Mouse (Mus musculus): ENCODE measurements around the gene Ankrd26. TPM values are rescaled to one million over a fixed set of nuclear protein-coding genes. Genes with fewer than 3 reads are reported as not detected.
A peak's percentile ranks its signal among the peaks of the same experiment; 100 is the strongest.
"Not testable (repeated sequence)": the region's sequence is repeated elsewhere in the genome, so short reads cannot be mapped to it uniquely, and the experiment has no call there.

Gene Ankrd26
- total and polyA plus RNA-seq, 2 experiments = 0.77 to 4.0 TPM

GRCm38 (mm10) chr6:118594833-118595680 is 33.0 kb upstream of the Ankrd26 start:
- WGBS = 84% methylated on average over 10 of the region's 10 CpGs
- Histone ChIP-seq H3K27ac (replicated peaks; ENCODE audit: insufficient read depth, low read depth, low read length) (no peak overlapping the region), H3K9ac (ENCODE audit: low read depth, low read length) (no peak overlapping the region), H3K4me3 (ENCODE audit: insufficient read depth, low read depth, low read length) (no peak overlapping the region), H3K27me3 (ENCODE audit: control insufficient read depth, insufficient read depth, low read length) (peaks cover 8% of the 10 kb centered on the region), H3K79me2 (ENCODE audit: control insufficient read depth, insufficient read depth, low read length) (no peaks in the 10 kb centered on the region), H3K36me3 (ENCODE audit: control insufficient read depth, insufficient read depth, low read length) (no peaks in the 10 kb centered on the region), H3K4me1 (ENCODE audit: control insufficient read depth, insufficient read depth, low read length) (no peaks in the 10 kb centered on the region; the same call in 1 of the 2 replicates)
- DNase-seq (ENCODE audit: extremely low read depth, low read depth, low spot score) = no peak
- TF ChIP-seq POLR2A (IDR thresholded peaks at IDR 0.05; ENCODE audit: extremely low read depth, insufficient read depth, low read length) (no peak), CTCF (IDR thresholded peaks at IDR 0.05; ENCODE audit: low read depth, low read length) (no peak)

DNA sequence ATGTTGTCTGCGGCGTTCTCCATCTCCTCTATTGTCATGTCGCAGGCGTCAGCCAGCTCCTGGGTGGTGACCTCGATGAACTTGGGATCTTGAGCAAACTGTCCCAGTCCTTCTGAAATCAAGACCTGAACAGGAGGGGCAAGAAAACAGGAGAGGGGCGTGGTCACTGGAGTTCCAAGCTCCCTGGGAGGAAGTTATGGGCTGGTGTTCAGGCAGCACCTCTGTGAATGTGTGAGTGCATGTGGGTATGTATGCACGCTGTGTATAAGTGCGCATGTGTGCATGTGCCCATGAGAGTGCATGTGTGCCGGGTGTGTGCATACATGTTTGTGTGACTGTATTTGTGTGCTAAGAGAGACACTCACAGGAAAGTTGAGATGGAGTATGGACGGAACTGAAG is 32.0 kb upstream of the Ankrd26 start:
- Histone ChIP-seq H3K27me3 (ENCODE audit: control insufficient read depth, insufficient read depth, low read length) (peaks cover 8% of the 10 kb centered on the region), H3K4me1 (ENCODE audit: control insufficient read depth, insufficient read depth, low read length) (no peaks in the 10 kb centered on the region; the same call in 1 of the 2 replicates), H3K36me3 (ENCODE audit: control insufficient read depth, insufficient read depth, low read length) (no peaks in the 10 kb centered on the region), H3K79me2 (ENCODE audit: control insufficient read depth, insufficient read depth, low read length) (no peaks in the 10 kb centered on the region), H3K9ac (ENCODE audit: low read depth, low read length) (no peak overlapping the region), H3K27ac (replicated peaks; ENCODE audit: insufficient read depth, low read depth, low read length) (no peak overlapping the region), H3K4me3 (ENCODE audit: insufficient read depth, low read depth, low read length) (no peak overlapping the region)
- no peak for TF ChIP-seq CTCF (IDR thresholded peaks at IDR 0.05; ENCODE audit: low read depth, low read length)
- no peak for TF ChIP-seq POLR2A (IDR thresholded peaks at IDR 0.05; ENCODE audit: extremely low read depth, insufficient read depth, low read length)
- no peak for DNase-seq (ENCODE audit: extremely low read depth, low read depth, low spot score)
- 42% methylated on average over 10 of the region's 10 CpGs for WGBS

- Histone ChIP-seq H3K9ac (ENCODE audit: low read depth, low read length) (peak overlapping the region; percentile 44; the same call in 1 of the 2 replicates), H3K27me3 (ENCODE audit: control insufficient read depth, insufficient read depth, low read length) (peaks cover 8% of the 10 kb centered on the region), H3K36me3 (ENCODE audit: control insufficient read depth, insufficient read depth, low read length) (no peaks in the 10 kb centered on the region), H3K4me1 (ENCODE audit: control insufficient read depth, insufficient read depth, low read length) (no peaks in the 10 kb centered on the region; the same call in 1 of the 2 replicates), H3K79me2 (ENCODE audit: control insufficient read depth, insufficient read depth, low read length) (no peaks in the 10 kb centered on the region), H3K4me3 (ENCODE audit: insufficient read depth, low read depth, low read length) (peak overlapping the region; percentile 40), H3K27ac (replicated peaks; ENCODE audit: insufficient read depth, low read depth, low read length) (no peak overlapping the region)
- peak; percentile 9 for DNase-seq (ENCODE audit: extremely low read depth, low read depth, low spot score)
- WGBS = 7% methylated on average over 34 of the region's 34 CpGs
- TF ChIP-seq CTCF (IDR thresholded peaks at IDR 0.05; ENCODE audit: low read depth, low read length) (peak; percentile 41), POLR2A (IDR thresholded peaks at IDR 0.05; ENCODE audit: extremely low read depth, insufficient read depth, low read length) (no peak)
These were observed 31.5 kb upstream of the Ankrd26 start for GRCm38 (mm10) chr6:118593377-118594061.

DNA sequence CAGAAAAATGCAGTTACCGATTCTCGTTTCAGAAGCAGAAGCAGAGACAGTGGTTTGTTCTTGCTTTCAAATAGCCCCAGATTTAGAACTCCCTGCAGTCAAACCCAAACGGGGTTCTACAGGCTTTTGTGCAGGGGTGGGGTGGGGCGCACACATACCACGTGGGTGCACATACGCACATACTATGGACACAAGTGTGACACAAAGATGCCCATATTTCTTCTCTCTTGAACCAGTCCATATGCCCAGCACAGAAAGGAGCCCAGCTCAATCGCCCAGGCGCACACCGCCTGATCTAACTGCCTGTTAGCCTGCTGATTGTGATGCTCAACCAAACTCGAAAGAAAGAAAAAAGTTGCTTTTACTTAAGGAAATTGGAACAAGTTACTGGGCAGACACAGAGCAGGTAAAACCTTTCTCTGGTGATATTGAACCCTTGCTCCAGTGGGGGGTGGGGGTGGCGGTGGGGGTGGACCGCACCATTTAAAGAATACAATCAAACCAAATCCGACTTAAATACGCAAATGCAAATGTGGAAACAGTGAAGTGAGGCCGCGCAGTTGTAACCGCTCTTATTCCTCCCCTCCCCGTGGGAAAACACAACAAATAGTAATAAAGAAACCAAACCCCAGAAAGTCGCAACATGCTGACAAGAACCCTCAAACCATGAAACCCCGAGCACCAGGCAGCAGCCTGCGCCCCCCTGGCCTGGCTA is 30.8 kb upstream of the Ankrd26 start:
- Histone ChIP-seq H3K36me3 (ENCODE audit: control insufficient read depth, insufficient read depth, low read length) (no peaks in the 10 kb centered on the region), H3K4me1 (ENCODE audit: control insufficient read depth, insufficient read depth, low read length) (no peaks in the 10 kb centered on the region; the same call in 1 of the 2 replicates), H3K4me3 (ENCODE audit: insufficient read depth, low read depth, low read length) (no peak overlapping the region; the same call in 1 of the 2 replicates), H3K9ac (ENCODE audit: low read depth, low read length) (no peak overlapping the region), H3K27ac (replicated peaks; ENCODE audit: insufficient read depth, low read depth, low read length) (no peak overlapping the region), H3K79me2 (ENCODE audit: control insufficient read depth, insufficient read depth, low read length) (no peaks in the 10 kb centered on the region), H3K27me3 (ENCODE audit: control insufficient read depth, insufficient read depth, low read length) (peaks cover 8% of the 10 kb centered on the region)
- TF ChIP-seq CTCF (IDR thresholded peaks at IDR 0.05; ENCODE audit: low read depth, low read length) (no peak), POLR2A (IDR thresholded peaks at IDR 0.05; ENCODE audit: extremely low read depth, insufficient read depth, low read length) (no peak)
- DNase-seq (ENCODE audit: extremely low read depth, low read depth, low spot score) = no peak
- 39% methylated on average over 21 of the region's 21 CpGs for WGBS

GRCm38 (mm10) chr6:118578741-118579140 is 16.7 kb upstream of the Ankrd26 start:
- 80% methylated on average over 4 of the region's 4 CpGs for WGBS
- not testable (repeated sequence) for H3K79me2 ChIP-seq (ENCODE audit: control insufficient read depth, insufficient read depth, low read length); H3K4me3 ChIP-seq (ENCODE audit: insufficient read depth, low read depth, low read length); H3K9ac ChIP-seq (ENCODE audit: low read depth, low read length); H3K27ac ChIP-seq (replicated peaks; ENCODE audit: insufficient read depth, low read depth, low read length); H3K27me3 ChIP-seq (ENCODE audit: control insufficient read depth, insufficient read depth, low read length); H3K4me1 ChIP-seq (ENCODE audit: control insufficient read depth, insufficient read depth, low read length); H3K36me3 ChIP-seq (ENCODE audit: control insufficient read depth, insufficient read depth, low read length); DNase-seq (ENCODE audit: extremely low read depth, low read depth, low spot score)
